Mouse (Mus musculus) forebrain, embryonic 13.5 days (tissue): ENCODE results near the gene Igsf21. TPM values are rescaled to one million over a fixed set of nuclear protein-coding genes. Genes with fewer than 3 reads are reported as not detected.

Experiments
- ATAC-seq: fragments of 200-750 bp; cut with Nextera tagmentation; 2 replicates; pipeline ENCODE4 v1.8.0; 2017
- H3K27ac ChIP-seq: fragments of 300-500 bp; sonication (generic); 2 replicates; pipeline ENCODE4 v1.5.1; 2015; ENCODE audit warnings: inconsistent platforms, mild to moderate bottlenecking, moderate library complexity
- H3K27me3 ChIP-seq: fragments of 300-500 bp; sonication (generic); 2 replicates; pipeline ENCODE4 v1.6.1; 2015; ENCODE audit warnings: mild to moderate bottlenecking, inconsistent platforms
- H3K36me3 ChIP-seq: fragments of 300-500 bp; sonication (generic); 2 replicates; pipeline ENCODE4 v1.6.1; 2015; ENCODE audit warnings: mild to moderate bottlenecking, inconsistent platforms; ENCODE audit not compliant: poor library complexity, severe bottlenecking
- H3K4me1 ChIP-seq: fragments of 300-500 bp; sonication (generic); 2 replicates; pipeline ENCODE4 v1.6.1; 2015; ENCODE audit warnings: inconsistent platforms
- H3K4me2 ChIP-seq: fragments of 300-500 bp; sonication (generic); 2 replicates; pipeline ENCODE4 v1.6.1; 2015; ENCODE audit warnings: inconsistent platforms, mild to moderate bottlenecking, moderate library complexity
- H3K4me3 ChIP-seq: fragments of 300-500 bp; sonication (generic); 2 replicates; pipeline ENCODE4 v1.5.1; 2015; ENCODE audit warnings: mild to moderate bottlenecking, inconsistent platforms
- H3K9ac ChIP-seq: fragments of 300-500 bp; sonication (generic); 2 replicates; pipeline ENCODE4 v1.6.1; 2015; ENCODE audit warnings: mild to moderate bottlenecking, inconsistent platforms
- H3K9me3 ChIP-seq: fragments of 300-500 bp; sonication (generic); replicated peaks from 2 replicates; pipeline ENCODE4 v1.6.1; 2016; ENCODE audit warnings: inconsistent platforms
- WGBS: fragments of 180-500 bp; shearing (Covaris S2); methylation state at CpG from one replicate; pipeline ENCODE4 v1.1.7; 2015; 5-methylcytosine and 5-hydroxymethylcytosine counted together
- polyA plus RNA-seq: library from polyadenylated mRNA; unstranded; fragments of >200 nt; fragmentation: Nextera tagmentation; extraction: Ambion mirVana; gene quantifications from 2 replicates; pipeline ENCODE4 v1.2.1, GENCODE M21; 2015

Gene Igsf21
- polyA plus RNA-seq, 1 experiment from 2014 or later = 28.6 TPM

DNA sequence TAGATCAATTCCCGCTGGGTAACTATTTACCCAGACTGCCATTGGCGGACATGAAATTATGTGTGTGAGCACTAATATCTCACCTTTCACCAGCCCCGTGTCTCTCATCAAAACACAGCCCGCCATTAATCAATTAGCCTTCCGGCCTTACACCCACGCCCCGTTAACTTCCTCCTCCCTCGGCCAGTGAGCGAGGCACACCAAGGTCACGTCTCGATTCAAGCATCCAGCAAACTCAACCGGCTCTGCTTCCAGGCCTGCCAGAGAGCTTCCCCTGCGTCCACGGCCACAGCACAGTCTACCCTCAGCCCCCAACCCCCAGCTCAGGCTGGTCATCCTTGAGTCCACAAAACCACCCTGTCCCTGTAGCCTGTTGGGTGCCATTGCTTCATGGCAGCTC, 32.2 kb downstream of the Igsf21 start:
- H3K9ac ChIP-seq = no peak overlapping the region
- no peaks in the 10 kb centered on the region for H3K9me3 ChIP-seq
- H3K4me1 ChIP-seq = peaks cover 72% of the 10 kb centered on the region
- 65% methylated on average over 14 of the region's 14 CpGs for WGBS
- no peaks in the 10 kb centered on the region for H3K36me3 ChIP-seq
- no peak overlapping the region for H3K27ac ChIP-seq
- H3K4me2 ChIP-seq = no peak overlapping the region
- no peak overlapping the region for H3K4me3 ChIP-seq
- no peak for ATAC-seq
- no peaks in the 10 kb centered on the region for H3K27me3 ChIP-seq

DNA sequence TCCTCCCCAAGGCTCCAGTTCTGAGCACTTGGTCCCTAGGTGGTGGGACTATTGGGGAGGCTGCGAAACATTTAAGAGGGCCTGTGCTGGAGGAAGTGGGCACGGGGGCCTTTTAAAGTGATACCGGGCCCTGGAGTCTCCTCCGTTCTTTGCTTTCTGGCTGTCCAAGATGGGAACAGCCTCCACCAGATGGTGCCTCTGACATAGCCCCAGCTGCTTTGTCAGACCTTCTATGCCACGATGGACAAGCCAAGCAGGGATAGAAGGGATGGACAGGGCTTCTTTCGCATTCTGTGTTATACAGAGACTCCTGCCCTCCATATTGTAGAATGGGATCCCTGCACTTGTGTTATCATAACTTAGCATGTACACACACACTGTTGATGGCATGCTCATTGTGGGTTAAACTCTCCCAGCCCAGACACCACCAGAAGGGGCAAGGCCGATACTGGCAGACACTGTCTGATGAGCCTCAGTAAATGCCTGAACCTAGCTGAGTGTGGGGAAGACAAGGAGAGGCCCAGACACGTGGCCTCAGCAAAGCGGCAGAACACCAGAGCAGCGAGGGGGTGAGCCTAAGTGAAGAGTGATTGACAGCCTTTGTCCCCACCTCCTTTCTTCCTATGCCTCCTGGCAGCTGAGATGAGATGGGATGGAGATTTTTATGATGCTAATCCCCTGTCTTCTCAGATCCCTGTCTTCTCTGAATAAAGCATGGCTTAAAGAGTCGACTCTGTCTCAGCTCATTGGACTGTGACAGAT, 36.3 kb downstream of the Igsf21 start:
- Histone ChIP-seq H3K4me1 (peaks cover 59% of the 10 kb centered on the region), H3K9me3 (no peaks in the 10 kb centered on the region), H3K4me3 (no peak overlapping the region), H3K27me3 (no peaks in the 10 kb centered on the region), H3K36me3 (no peaks in the 10 kb centered on the region), H3K4me2 (no peak overlapping the region), H3K9ac (no peak overlapping the region), H3K27ac (peak overlapping the region; percentile 55)
- ATAC-seq = peak; percentile 64; the same call in 1 of the 2 replicates
- 50% methylated on average over 11 of the region's 11 CpGs for WGBS

- no peak overlapping the region for H3K4me2 ChIP-seq
- H3K36me3 ChIP-seq = no peaks in the 10 kb centered on the region
- no peaks in the 10 kb centered on the region for H3K27me3 ChIP-seq
- H3K4me3 ChIP-seq = no peak overlapping the region
- no peak overlapping the region for H3K9ac ChIP-seq
- ATAC-seq = peak; percentile 57
- peaks cover 40% of the 10 kb centered on the region for H3K4me1 ChIP-seq
- 42% methylated on average over 12 of the region's 12 CpGs for WGBS
- H3K27ac ChIP-seq = peak overlapping the region; percentile 46; the same call in 1 of the 2 replicates
- no peaks in the 10 kb centered on the region for H3K9me3 ChIP-seq
Observed at GRCm38 (mm10) chr4:140205811-140206231, 40.8 kb downstream of the Igsf21 start.

GRCm38 (mm10) chr4:140204775-140205174, 41.8 kb downstream of the Igsf21 start:
- H3K9me3 ChIP-seq = no peaks in the 10 kb centered on the region
- H3K4me2 ChIP-seq = no peak overlapping the region
- no peak overlapping the region for H3K4me3 ChIP-seq
- peaks cover 30% of the 10 kb centered on the region for H3K4me1 ChIP-seq
- no peak overlapping the region for H3K27ac ChIP-seq
- no peaks in the 10 kb centered on the region for H3K36me3 ChIP-seq
- whole genome bisulfite sequencing = 84% methylated on average over 10 of the region's 10 CpGs
- H3K9ac ChIP-seq = no peak overlapping the region
- no peak for ATAC-seq
- H3K27me3 ChIP-seq = no peaks in the 10 kb centered on the region

DNA sequence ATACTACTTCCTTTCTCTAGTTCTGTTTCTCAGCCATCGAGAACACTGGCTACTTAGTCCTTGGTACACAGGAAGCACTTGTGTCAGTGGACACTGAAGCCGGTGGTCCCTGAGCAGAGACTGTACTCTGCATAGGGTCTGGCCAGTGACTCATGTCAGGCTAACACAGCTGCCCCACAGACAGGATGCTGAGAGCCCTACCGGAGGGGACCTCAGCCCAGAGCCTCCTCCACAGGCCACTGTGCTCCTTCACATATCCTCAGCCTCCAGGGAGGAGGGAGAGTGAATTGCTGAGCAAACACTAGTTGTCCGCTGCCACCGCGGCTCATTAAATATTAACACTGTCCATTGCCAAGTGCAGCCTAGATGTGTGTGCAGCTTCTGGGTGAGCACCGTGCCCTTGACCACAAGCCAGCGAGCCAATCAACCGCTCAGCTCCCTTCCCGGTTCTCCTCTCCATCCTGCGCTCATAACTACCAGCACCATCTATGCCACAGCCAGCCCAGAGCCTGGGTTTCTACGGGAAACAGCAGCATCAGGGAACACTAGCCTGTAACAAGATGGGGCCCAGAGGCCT, 42.8 kb downstream of the Igsf21 start:
- no peaks in the 10 kb centered on the region for H3K36me3 ChIP-seq
- ATAC-seq = no peak
- H3K4me1 ChIP-seq = peaks cover 29% of the 10 kb centered on the region
- H3K9ac ChIP-seq = no peak overlapping the region
- no peak overlapping the region for H3K27ac ChIP-seq
- no peaks in the 10 kb centered on the region for H3K9me3 ChIP-seq
- H3K4me2 ChIP-seq = no peak overlapping the region
- WGBS = 85% methylated on average over 12 of the region's 12 CpGs
- no peak overlapping the region for H3K4me3 ChIP-seq
- H3K27me3 ChIP-seq = no peaks in the 10 kb centered on the region

- Histone ChIP-seq H3K36me3 (no peaks in the 10 kb centered on the region), H3K9me3 (no peaks in the 10 kb centered on the region), H3K27me3 (no peaks in the 10 kb centered on the region), H3K4me1 (peaks cover 29% of the 10 kb centered on the region), H3K4me3 (no peak overlapping the region), H3K9ac (no peak overlapping the region), H3K27ac (no peak overlapping the region), H3K4me2 (no peak overlapping the region)
- ATAC-seq = no peak
- WGBS = 42% methylated on average over 6 of the region's 6 CpGs
Observed at GRCm38 (mm10) chr4:140202196-140202595, 44.4 kb downstream of the Igsf21 start.

DNA sequence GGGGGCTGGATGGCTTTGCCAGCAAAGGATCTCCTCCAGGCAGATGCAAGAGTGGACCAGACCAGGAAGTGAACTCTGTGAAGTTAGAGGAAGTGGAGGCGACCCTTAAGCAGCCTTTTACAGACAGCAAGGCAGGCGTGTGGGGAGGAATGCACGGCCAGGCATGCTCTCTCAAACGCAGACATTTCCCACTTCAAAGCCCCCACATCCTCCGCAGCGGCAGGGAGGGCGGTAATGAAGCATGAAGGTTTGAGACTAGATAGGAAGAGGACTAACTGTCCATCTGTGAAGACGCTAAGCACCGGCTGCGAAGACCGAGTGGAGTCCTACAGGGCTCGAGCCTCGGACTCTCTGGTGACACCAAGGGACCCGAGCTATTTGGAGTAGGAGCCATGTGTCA, 46.3 kb downstream of the Igsf21 start:
- no peak for ATAC-seq
- H3K27me3 ChIP-seq = no peaks in the 10 kb centered on the region
- H3K4me2 ChIP-seq = no peak overlapping the region
- peaks cover 16% of the 10 kb centered on the region for H3K4me1 ChIP-seq
- H3K27ac ChIP-seq = no peak overlapping the region
- WGBS = 89% methylated on average over 14 of the region's 14 CpGs
- H3K4me3 ChIP-seq = no peak overlapping the region
- H3K36me3 ChIP-seq = no peaks in the 10 kb centered on the region
- H3K9ac ChIP-seq = no peak overlapping the region
- no peaks in the 10 kb centered on the region for H3K9me3 ChIP-seq

- H3K9me3 ChIP-seq = no peaks in the 10 kb centered on the region
- H3K4me2 ChIP-seq = no peak overlapping the region
- peaks cover 12% of the 10 kb centered on the region for H3K4me1 ChIP-seq
- no peaks in the 10 kb centered on the region for H3K27me3 ChIP-seq
- ATAC-seq = no peak
- no peak overlapping the region for H3K27ac ChIP-seq
- no peaks in the 10 kb centered on the region for H3K36me3 ChIP-seq
- H3K9ac ChIP-seq = no peak overlapping the region
- 73% methylated on average over 9 of the region's 9 CpGs for WGBS
- H3K4me3 ChIP-seq = no peak overlapping the region
Observed at GRCm38 (mm10) chr4:140196717-140197116, 49.9 kb downstream of the Igsf21 start.

- Histone ChIP-seq H3K27ac (peak overlapping the region; percentile 33), H3K4me2 (no peak overlapping the region), H3K4me3 (no peak overlapping the region), H3K27me3 (no peaks in the 10 kb centered on the region), H3K4me1 (peaks cover 35% of the 10 kb centered on the region), H3K36me3 (no peaks in the 10 kb centered on the region), H3K9ac (no peak overlapping the region), H3K9me3 (no peaks in the 10 kb centered on the region)
- 0 out of 2 replicates have a peak, but pooled peaks have one; percentile 51 for ATAC-seq
- 76% methylated on average over 18 of the region's 18 CpGs for WGBS
Observed at GRCm38 (mm10) chr4:140192276-140193002, 54.1 kb downstream of the Igsf21 start.

- peaks cover 54% of the 10 kb centered on the region for H3K4me1 ChIP-seq
- WGBS = 83% methylated on average over 9 of the region's 9 CpGs
Observed at GRCm38 (mm10) chr4:140189601-140190000, 57.0 kb downstream of the Igsf21 start.

DNA sequence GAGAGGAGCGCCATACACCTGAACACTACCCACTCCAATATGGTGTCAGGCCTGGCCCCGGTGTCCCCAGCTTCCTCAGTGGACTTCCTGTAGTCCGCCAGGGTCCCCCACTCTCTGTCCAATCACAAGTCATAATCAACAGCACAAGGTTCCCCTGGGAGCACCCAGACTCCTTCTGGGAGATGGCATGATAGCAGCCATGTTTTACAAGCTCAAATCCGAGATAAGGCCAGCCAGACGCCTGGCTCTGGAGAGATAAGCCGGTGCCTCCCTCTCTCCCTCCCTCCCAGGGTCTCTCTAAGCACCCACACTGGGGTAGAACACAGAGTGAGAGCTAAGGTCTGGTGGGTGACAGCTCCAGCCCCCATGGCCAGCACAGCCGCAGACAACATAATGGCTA, 58.0 kb downstream of the Igsf21 start:
- Histone ChIP-seq H3K36me3 (no peaks in the 10 kb centered on the region), H3K4me3 (no peak overlapping the region), H3K4me2 (no peak overlapping the region), H3K4me1 (peaks cover 54% of the 10 kb centered on the region), H3K9me3 (no peaks in the 10 kb centered on the region), H3K9ac (no peak overlapping the region), H3K27me3 (no peaks in the 10 kb centered on the region), H3K27ac (no peak overlapping the region; the same call in 1 of the 2 replicates)
- no peak for ATAC-seq
- WGBS = 84% methylated on average over 7 of the region's 7 CpGs

More at GRCm38 (mm10) chr4:140189601-140190000, 57.0 kb downstream of the Igsf21 start:
- Histone ChIP-seq H3K27ac (no peak overlapping the region), H3K9me3 (no peaks in the 10 kb centered on the region), H3K27me3 (no peaks in the 10 kb centered on the region), H3K4me3 (no peak overlapping the region), H3K36me3 (no peaks in the 10 kb centered on the region), H3K4me2 (no peak overlapping the region), H3K9ac (no peak overlapping the region)
- ATAC-seq = no peak
